Mouse (Mus musculus) forebrain, embryonic 11.5 days (tissue): ENCODE results near the gene Amotl1. TPM values are rescaled to one million over a fixed set of nuclear protein-coding genes. Genes with fewer than 3 reads are reported as not detected.
"Not testable (repeated sequence)": the region's sequence is repeated elsewhere in the genome, so short reads cannot be mapped to it uniquely, and the experiment has no call there.

Source experiments
- ATAC-seq: fragments of 200-750 bp; cut with Nextera tagmentation; replicated peaks from 2 replicates; pipeline ENCODE4 v1.8.0; 2017; ENCODE audit warnings: moderate TSS enrichment; ENCODE audit not compliant: low FRiP score
- DNase-seq: peaks from one replicate; pipeline ENCODE4 v3.0.0-alpha.2; 2017; ENCODE audit warnings: low spot score
- H3K27ac ChIP-seq: fragments of 300-500 bp; sonication (generic); 2 replicates; pipeline ENCODE4 v1.5.1; 2014; ENCODE audit warnings: low read depth, low read length
- H3K27me3 ChIP-seq: fragments of 300-500 bp; sonication (generic); 2 replicates; pipeline ENCODE4 v1.6.1; 2014; ENCODE audit warnings: mild to moderate bottlenecking, low read length, mixed read lengths; ENCODE audit not compliant: control insufficient read depth, insufficient read depth
- H3K36me3 ChIP-seq: fragments of 300-500 bp; sonication (generic); 2 replicates; pipeline ENCODE4 v1.6.1; 2014; ENCODE audit warnings: mild to moderate bottlenecking, low read length, moderate library complexity, mixed read lengths; ENCODE audit not compliant: control insufficient read depth, insufficient read depth
- H3K4me1 ChIP-seq: fragments of 300-500 bp; sonication (generic); replicated peaks from 2 replicates; pipeline ENCODE4 v1.6.1; 2014; ENCODE audit warnings: low read length, mixed read lengths; ENCODE audit not compliant: control insufficient read depth, insufficient read depth
- H3K4me2 ChIP-seq: fragments of 300-500 bp; sonication (generic); 2 replicates; pipeline ENCODE4 v1.6.1; 2014; ENCODE audit warnings: low read depth, mild to moderate bottlenecking, low read length, moderate library complexity, mixed read lengths; ENCODE audit not compliant: severe bottlenecking
- H3K4me3 ChIP-seq: fragments of 300-500 bp; sonication (generic); 2 replicates; pipeline ENCODE4 v1.5.1; 2014; ENCODE audit warnings: low read depth, low read length
- H3K9ac ChIP-seq: fragments of 300-500 bp; sonication (generic); 2 replicates; pipeline ENCODE4 v1.6.1; 2014; ENCODE audit warnings: low read length
- H3K9me3 ChIP-seq: fragments of 300-500 bp; sonication (generic); 2 replicates; pipeline ENCODE4 v1.6.1; 2016; ENCODE audit warnings: low read length, mixed read lengths; ENCODE audit not compliant: control insufficient read depth
- WGBS: fragments of 180-500 bp; shearing (Covaris S2); extraction: QIAGEN DNeasy Blood & Tissue Kit; methylation state at CpG from one replicate; pipeline ENCODE4 v1.1.7; 2014; 5-methylcytosine and 5-hydroxymethylcytosine counted together
- polyA plus RNA-seq: library from polyadenylated mRNA; unstranded; fragments of >200 nt; fragmentation: Nextera tagmentation; extraction: Ambion mirVana; gene quantifications from 2 replicates; pipeline ENCODE4 v1.2.1, GENCODE M21; 2014

Amotl1 gene
- polyA plus RNA-seq, 1 experiment from 2014 or later: 19.4 TPM

GRCm38 (mm10) chr9:14671965-14672364 lies 27.1 kb upstream of the Amotl1 start:
- 32% methylated on average over 5 of the region's 5 CpGs for WGBS
- not testable (repeated sequence) for H3K4me1 ChIP-seq, ATAC-seq, H3K9me3 ChIP-seq, DNase-seq, H3K4me3 ChIP-seq, H3K27ac ChIP-seq, H3K9ac ChIP-seq, H3K27me3 ChIP-seq, H3K4me2 ChIP-seq, H3K36me3 ChIP-seq

- ATAC-seq (no peak), DNase-seq (no peak)
- no peaks in the 10 kb centered on the region for H3K4me1 ChIP-seq
- 91% methylated on average over 3 of the region's 3 CpGs for WGBS
- no peak overlapping the region for H3K4me2 ChIP-seq
- no peak overlapping the region for H3K9ac ChIP-seq
- no peaks in the 10 kb centered on the region for H3K27me3 ChIP-seq
- no peak overlapping the region for H3K27ac ChIP-seq
- no peaks in the 10 kb centered on the region for H3K9me3 ChIP-seq
- H3K4me3 ChIP-seq: no peak overlapping the region
- H3K36me3 ChIP-seq: no peaks in the 10 kb centered on the region
Measured at GRCm38 (mm10) chr9:14668382-14668781, 23.5 kb upstream of the Amotl1 start.

- no peak overlapping the region for H3K9ac ChIP-seq
- no peak for DNase-seq
- 76% methylated on average over 3 of the region's 3 CpGs for WGBS
- H3K36me3 ChIP-seq: no peaks in the 10 kb centered on the region
- H3K4me3 ChIP-seq: no peak overlapping the region
- no peak overlapping the region for H3K27ac ChIP-seq
- H3K9me3 ChIP-seq: no peaks in the 10 kb centered on the region
- no peaks in the 10 kb centered on the region for H3K4me1 ChIP-seq
- H3K27me3 ChIP-seq: no peaks in the 10 kb centered on the region
- ATAC-seq: no peak
- H3K4me2 ChIP-seq: no peak overlapping the region
Measured at GRCm38 (mm10) chr9:14666071-14666470, 21.2 kb upstream of the Amotl1 start.

- Histone ChIP-seq H3K9ac (no peak overlapping the region), H3K27me3 (no peaks in the 10 kb centered on the region), H3K4me3 (no peak overlapping the region), H3K36me3 (no peaks in the 10 kb centered on the region), H3K9me3 (no peaks in the 10 kb centered on the region), H3K4me1 (no peaks in the 10 kb centered on the region), H3K4me2 (no peak overlapping the region), H3K27ac (no peak overlapping the region)
- WGBS: 87% methylated on average over 2 of the region's 2 CpGs
- DNase-seq (no peak), ATAC-seq (no peak)
Measured at GRCm38 (mm10) chr9:14663591-14663990, 18.7 kb upstream of the Amotl1 start.

GRCm38 (mm10) chr9:14662876-14663275 lies 18.0 kb upstream of the Amotl1 start:
- ATAC-seq (no peak), DNase-seq (no peak)
- Histone ChIP-seq H3K4me1 (no peaks in the 10 kb centered on the region), H3K9me3 (no peaks in the 10 kb centered on the region), H3K4me2 (no peak overlapping the region), H3K4me3 (no peak overlapping the region), H3K36me3 (no peaks in the 10 kb centered on the region), H3K27me3 (no peaks in the 10 kb centered on the region), H3K27ac (no peak overlapping the region), H3K9ac (no peak overlapping the region)
- 72% methylated on average over 7 of the region's 7 CpGs for WGBS

GRCm38 (mm10) chr9:14662138-14662537 lies 17.3 kb upstream of the Amotl1 start:
- ATAC-seq: no peak
- Histone ChIP-seq H3K4me1 (no peaks in the 10 kb centered on the region), H3K36me3 (no peaks in the 10 kb centered on the region), H3K4me3 (no peak overlapping the region), H3K27ac (no peak overlapping the region), H3K4me2 (no peak overlapping the region), H3K9ac (no peak overlapping the region), H3K9me3 (no peaks in the 10 kb centered on the region), H3K27me3 (no peaks in the 10 kb centered on the region)
- no peak for DNase-seq
- WGBS: 90% methylated on average over 9 of the region's 9 CpGs

GRCm38 (mm10) chr9:14657926-14658325 lies 13.1 kb upstream of the Amotl1 start:
- H3K9ac ChIP-seq: no peak overlapping the region
- no peaks in the 10 kb centered on the region for H3K4me1 ChIP-seq
- H3K27me3 ChIP-seq: no peaks in the 10 kb centered on the region
- WGBS: 54% methylated on average over 2 of the region's 2 CpGs
- ATAC-seq: no peak
- H3K4me2 ChIP-seq: no peak overlapping the region
- no peak overlapping the region for H3K27ac ChIP-seq
- no peak for DNase-seq
- no peaks in the 10 kb centered on the region for H3K9me3 ChIP-seq
- H3K4me3 ChIP-seq: no peak overlapping the region
- H3K36me3 ChIP-seq: no peaks in the 10 kb centered on the region

GRCm38 (mm10) chr9:14654010-14654409 lies 9.2 kb upstream of the Amotl1 start:
- Histone ChIP-seq H3K4me1 (no peaks in the 10 kb centered on the region), H3K27me3 (no peaks in the 10 kb centered on the region), H3K4me2 (no peak overlapping the region), H3K27ac (no peak overlapping the region), H3K4me3 (no peak overlapping the region), H3K36me3 (no peaks in the 10 kb centered on the region), H3K9me3 (no peaks in the 10 kb centered on the region), H3K9ac (no peak overlapping the region)
- no peak for ATAC-seq
- WGBS: 83% methylated on average over 2 of the region's 2 CpGs
- no peak for DNase-seq

GRCm38 (mm10) chr9:14652761-14653160 lies 7.9 kb upstream of the Amotl1 start:
- Histone ChIP-seq H3K9ac (no peak overlapping the region), H3K4me1 (no peaks in the 10 kb centered on the region), H3K27ac (no peak overlapping the region), H3K9me3 (no peaks in the 10 kb centered on the region), H3K36me3 (no peaks in the 10 kb centered on the region), H3K4me2 (no peak overlapping the region), H3K27me3 (no peaks in the 10 kb centered on the region), H3K4me3 (no peak overlapping the region)
- no peak for ATAC-seq
- 62% methylated on average over 1 of the region's 1 CpGs for WGBS
- no peak for DNase-seq
